Mouse (Mus musculus) cortical plate, adult 2 months (tissue): ENCODE measurements at regions not wholly inside any gene's neighbourhood (a gene's known extent, or its start where the extent isn't known, plus 50 kb on each side); places are given as distances from the start of the nearest gene placed in this dataset.

Source experiments
- H3K27ac ChIP-seq: fragments of 200-500 bp; 2 replicates; pipeline ENCODE4 v1.5.1; 2012; ENCODE audit warnings: low read length, control low read depth, inconsistent platforms; ENCODE audit not compliant: insufficient read depth
- H3K4me1 ChIP-seq: fragments of 200-500 bp; 2 replicates; pipeline ENCODE4 v1.6.1; 2011; ENCODE audit warnings: low read length; ENCODE audit not compliant: control insufficient read depth, insufficient read depth
- H3K4me3 ChIP-seq: fragments of 200-500 bp; 2 replicates; pipeline ENCODE4 v1.5.1; 2011; ENCODE audit warnings: mild to moderate bottlenecking, low read length, control low read depth; ENCODE audit not compliant: insufficient read depth
- CTCF ChIP-seq: fragments of 200-500 bp; IDR thresholded peaks from 2 replicates; pipeline ENCODE4 v1.5.1; 2011; ENCODE audit warnings: mild to moderate bottlenecking, control low read depth, low read length; ENCODE audit not compliant: insufficient read depth; ENCODE audit errors: extremely low read depth
- POLR2A ChIP-seq: fragments of 200-500 bp; IDR thresholded peaks from 2 replicates; pipeline ENCODE4 v1.6.1; 2011; ENCODE audit warnings: mild to moderate bottlenecking, low read length, control low read depth; ENCODE audit not compliant: insufficient read depth; ENCODE audit errors: extremely low read depth

- Histone ChIP-seq H3K4me1 (no peaks in the 10 kb centered on the region), H3K27ac (no peak overlapping the region), H3K4me3 (no peak overlapping the region)
- TF ChIP-seq CTCF (no peak), POLR2A (no peak)
These were observed 169.6 kb upstream of the Trib2 start for GRCm38 (mm10) chr12:15986351-15986750.

DNA sequence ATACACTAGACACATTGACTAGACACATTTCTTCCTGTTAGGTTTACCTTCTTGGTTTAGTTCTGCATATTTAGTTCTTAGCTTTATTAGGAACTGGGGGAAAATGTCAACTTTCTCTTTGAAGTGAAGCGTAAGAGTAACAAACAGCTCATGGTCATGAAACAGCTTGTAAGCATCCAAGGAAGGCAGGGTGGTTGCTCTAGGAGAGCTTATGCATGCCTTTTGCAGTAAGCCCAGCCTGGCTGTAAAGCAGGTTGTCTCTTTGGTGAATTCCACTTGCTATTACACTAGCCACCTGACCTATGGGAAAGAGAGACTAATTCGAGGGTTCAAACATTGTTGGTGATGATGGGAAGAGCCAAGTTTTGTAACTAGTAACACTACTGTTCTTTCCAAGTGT, 168.9 kb upstream of the Trib2 start:
- no peak overlapping the region for H3K27ac ChIP-seq
- H3K4me1 ChIP-seq, result no peaks in the 10 kb centered on the region
- TF ChIP-seq POLR2A, result no peak
- no peak for TF ChIP-seq CTCF

GRCm38 (mm10) chr12:15983591-15984300, 167.0 kb upstream of the Trib2 start:
- no peak overlapping the region for H3K4me3 ChIP-seq
- H3K27ac ChIP-seq, result no peak overlapping the region
- TF ChIP-seq POLR2A (no peak), CTCF (no peak)
- H3K4me1 ChIP-seq, result no peaks in the 10 kb centered on the region

More for the DNA sequence above, 168.9 kb upstream of the Trib2 start:
- H3K4me3 ChIP-seq, result no peak overlapping the region

DNA sequence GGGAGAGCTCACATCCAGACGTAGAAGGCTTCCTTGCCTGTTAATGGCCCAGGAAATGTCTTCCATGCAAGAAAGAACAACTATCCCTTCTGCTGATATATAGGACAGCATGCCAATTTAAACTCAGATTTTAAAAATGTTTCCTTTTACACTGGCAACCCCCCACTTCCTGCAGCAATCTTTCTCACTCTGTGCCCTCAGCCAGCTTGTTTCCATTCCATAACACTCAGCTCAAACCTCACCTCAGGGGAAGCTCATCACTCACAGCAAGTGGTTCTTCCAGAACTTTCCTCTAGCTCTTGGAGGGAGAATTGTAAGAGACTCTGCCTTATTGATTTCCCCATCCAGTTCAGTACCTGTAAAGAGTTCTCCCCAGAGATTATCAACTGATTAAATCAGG, 165.0 kb upstream of the Trib2 start:
- TF ChIP-seq CTCF, result no peak
- no peak for TF ChIP-seq POLR2A
- H3K4me3 ChIP-seq, result no peak overlapping the region
- peaks cover 2% of the 10 kb centered on the region for H3K4me1 ChIP-seq
- H3K27ac ChIP-seq, result no peak overlapping the region

- TF ChIP-seq CTCF (no peak), POLR2A (no peak)
- H3K4me1 ChIP-seq, result peaks cover 2% of the 10 kb centered on the region
- H3K4me3 ChIP-seq, result no peak overlapping the region
- H3K27ac ChIP-seq, result no peak overlapping the region
These were observed 162.5 kb upstream of the Trib2 start for GRCm38 (mm10) chr12:15979233-15979632.

DNA sequence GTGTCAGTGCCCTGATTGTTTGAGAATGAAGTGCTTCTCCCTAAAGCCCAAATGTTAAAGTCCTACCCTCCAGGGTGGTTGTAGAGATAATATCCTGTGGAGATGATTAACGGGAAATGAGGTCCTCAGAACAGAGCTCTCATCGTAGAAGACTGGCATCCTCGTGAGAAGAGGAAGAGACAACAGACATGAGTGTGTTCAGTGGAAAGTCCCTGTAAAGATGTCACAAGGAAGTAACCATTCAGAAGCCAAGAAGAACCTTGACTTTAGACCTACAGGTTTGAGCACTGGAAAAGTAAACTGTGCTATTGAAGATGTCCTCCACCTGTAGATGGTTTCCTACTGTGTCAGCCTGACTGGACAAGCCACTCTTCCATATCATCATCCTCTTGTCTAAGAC, 155.1 kb upstream of the Trib2 start:
- Histone ChIP-seq H3K4me3 (no peak overlapping the region), H3K27ac (no peak overlapping the region)
- TF ChIP-seq CTCF (no peak), POLR2A (no peak)

DNA sequence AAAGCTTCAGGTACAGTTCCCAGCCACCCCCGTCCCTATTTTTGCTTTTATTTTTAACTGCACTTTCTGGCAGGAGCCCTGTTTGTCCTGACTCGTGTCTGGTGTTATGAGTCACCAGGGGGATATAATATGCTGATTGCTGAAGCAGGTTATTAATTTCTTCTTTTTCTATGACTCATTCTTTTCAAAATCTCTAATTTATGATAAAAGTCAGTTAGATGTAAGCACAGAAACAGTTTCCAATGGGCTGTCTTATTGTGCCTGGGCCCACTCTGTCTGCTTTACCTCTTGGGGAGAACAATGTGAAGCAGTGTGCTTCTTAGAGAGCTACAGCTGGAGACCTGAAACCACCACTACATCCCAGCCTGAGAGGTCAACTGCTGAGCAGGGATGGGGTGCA, 153.5 kb upstream of the Trib2 start:
- no peak for TF ChIP-seq CTCF
- TF ChIP-seq POLR2A, result no peak
- H3K4me3 ChIP-seq, result no peak overlapping the region
- no peak overlapping the region for H3K27ac ChIP-seq
- H3K4me1 ChIP-seq, result no peaks in the 10 kb centered on the region

More for the DNA sequence above, 155.1 kb upstream of the Trib2 start:
- H3K4me1 ChIP-seq, result no peaks in the 10 kb centered on the region; the same call in 1 of the 2 replicates

GRCm38 (mm10) chr12:15967550-15968102, 150.9 kb upstream of the Trib2 start:
- Histone ChIP-seq H3K4me3 (no peak overlapping the region), H3K27ac (no peak overlapping the region), H3K4me1 (no peaks in the 10 kb centered on the region)
- TF ChIP-seq CTCF (no peak), POLR2A (no peak)

DNA sequence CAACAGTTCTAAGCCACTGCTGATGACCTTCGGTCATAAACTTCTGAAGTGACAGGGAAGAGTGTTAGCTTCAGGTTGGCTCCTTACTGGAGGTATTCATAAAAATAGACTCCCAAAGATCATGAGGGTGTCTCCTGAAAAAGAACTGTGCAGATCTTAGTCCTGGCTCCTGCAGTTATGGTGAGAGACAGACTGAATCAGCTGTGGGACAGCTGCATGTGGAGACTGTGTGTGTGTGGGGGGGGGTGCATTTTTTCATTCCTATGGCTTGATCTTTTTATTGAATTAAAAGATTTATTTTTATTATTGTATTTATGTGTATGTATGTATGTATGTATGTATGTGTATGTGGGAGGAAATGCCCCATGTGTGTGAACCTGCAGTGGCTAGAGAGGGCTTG, 149.9 kb upstream of the Trib2 start:
- no peaks in the 10 kb centered on the region for H3K4me1 ChIP-seq
- no peak for TF ChIP-seq POLR2A
- no peak for TF ChIP-seq CTCF
- H3K27ac ChIP-seq, result no peak overlapping the region
- H3K4me3 ChIP-seq, result no peak overlapping the region

DNA sequence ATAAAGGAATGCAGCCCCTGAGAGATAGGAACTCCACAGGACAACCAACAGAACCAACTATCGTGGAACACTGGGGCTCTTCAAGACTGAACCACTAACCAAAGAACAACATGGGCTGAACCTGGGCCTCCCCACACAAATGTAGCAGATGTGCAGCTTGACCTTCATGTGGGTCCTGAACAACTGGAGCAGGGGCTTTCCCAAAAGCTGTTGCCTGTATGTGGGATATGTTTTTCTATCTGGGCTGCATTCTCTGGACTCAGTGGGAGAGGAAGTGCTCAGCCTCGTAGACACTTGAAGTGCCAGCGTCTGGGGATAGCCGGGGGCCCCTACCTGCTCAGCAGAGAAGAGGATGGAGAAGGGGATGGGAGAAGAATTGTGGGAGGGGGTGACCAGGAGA, 149.2 kb upstream of the Trib2 start:
- H3K4me1 ChIP-seq, result no peaks in the 10 kb centered on the region
- no peak overlapping the region for H3K4me3 ChIP-seq
- TF ChIP-seq POLR2A, result no peak
- no peak for TF ChIP-seq CTCF
- no peak overlapping the region for H3K27ac ChIP-seq

DNA sequence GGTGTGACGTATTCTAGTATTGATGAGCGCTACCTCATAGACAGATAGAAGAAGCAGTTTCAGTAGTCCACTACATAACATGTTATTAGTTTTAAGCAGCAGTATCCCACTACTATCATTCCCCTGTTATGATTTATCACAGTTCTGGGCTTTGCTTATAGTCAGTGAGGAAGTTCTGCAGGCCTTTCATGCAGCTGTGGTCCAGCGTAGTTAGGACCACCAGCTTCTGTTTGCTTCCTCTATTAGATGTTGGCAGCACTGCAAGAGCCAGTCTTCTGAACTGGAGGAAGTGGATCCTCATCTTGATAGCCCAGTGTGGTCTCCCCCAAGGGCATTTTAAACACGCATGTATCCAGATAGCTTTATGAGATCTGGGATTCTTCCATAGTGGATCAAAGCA, 147.4 kb upstream of the Trib2 start:
- Histone ChIP-seq H3K4me3 (no peak overlapping the region), H3K4me1 (no peaks in the 10 kb centered on the region), H3K27ac (no peak overlapping the region)
- no peak for TF ChIP-seq CTCF
- no peak for TF ChIP-seq POLR2A
